In genomic region chr4:28176771-28177170, GRCm38 (mm10) we compare ENCODE assay signal across 9 mouse cellular contexts.
A peak's percentile ranks its signal among the peaks of the same experiment; 100 is the strongest.
DNase-seq lines count a peak whose midpoint lies in the region; ATAC-seq and TF ChIP-seq lines count a peak whose summit lies in the region.
"Had no signal": no experiment of that assay in that cellular context is flagged by ENCODE, and none has a peak within 500 bp of the region (broad histone marks: within the 10 kb centered on the region; RNA-seq: fewer than 3 reads in every experiment).

No protein-coding gene starts in this region.

- no peak for TF ChIP-seq EP300 in heart, postnatal 0 days (IDR thresholded peaks at IDR 0.05; ENCODE audit: low read depth)

- H3K27me3 ChIP-seq in heart, postnatal 0 days (ENCODE audit: control insufficient read depth, insufficient read depth, low read length): no peaks in the 10 kb centered on the region
- no peaks in the 10 kb centered on the region for H3K27me3 ChIP-seq in limb, embryonic 13.5 days

- TF ChIP-seq CTCF in heart, postnatal 0 days (IDR thresholded peaks at IDR 0.05; ENCODE audit: low read depth): no peak

- H3K4me2 ChIP-seq in heart, postnatal 0 days (ENCODE audit: low read depth, low read length): no peak overlapping the region
- no peak overlapping the region for H3K4me2 ChIP-seq in limb, embryonic 13.5 days (replicated peaks)

- H3K4me3 ChIP-seq in heart, postnatal 0 days (ENCODE audit: low read depth, low read length): no peak overlapping the region
- H3K4me3 ChIP-seq in limb, embryonic 13.5 days: no peak overlapping the region
- H3K4me3 ChIP-seq: myocyte had no signal

- DNase-seq in cerebellum, postnatal 36 days: no peak
- DNase-seq in A20 (ENCODE audit: low read depth, low spot score): peak; percentile 75
- peak; percentile 78 for DNase-seq in embryo, embryonic 11 days
- peak; percentile 60 for DNase-seq in heart, postnatal 0 days (ENCODE audit: low spot score)
- DNase-seq in naive thymus-derived CD4-positive, alpha-beta T cell, adult 2 months (ENCODE audit: low read depth): peak; percentile 81
- DNase-seq in right cerebral cortex, postnatal 25 days: no peak

- 64% methylated on average over 3 of the region's 3 CpGs for WGBS in heart, postnatal 0 days
- 67% methylated on average over 3 of the region's 3 CpGs for WGBS in limb, embryonic 13.5 days

- H3K9ac ChIP-seq in heart, postnatal 0 days (replicated peaks; ENCODE audit: low read depth, low read length): no peak overlapping the region
- no peak overlapping the region for H3K9ac ChIP-seq in limb, embryonic 13.5 days

- no peaks in the 10 kb centered on the region for H3K9me3 ChIP-seq in heart, postnatal 0 days (replicated peaks; ENCODE audit: control insufficient read depth, low read length)
- H3K9me3 ChIP-seq in limb, embryonic 13.5 days: no peaks in the 10 kb centered on the region

- no peaks in the 10 kb centered on the region for H3K36me3 ChIP-seq in heart, postnatal 0 days (replicated peaks; ENCODE audit: control insufficient read depth, insufficient read depth, low read length)
- no peaks in the 10 kb centered on the region for H3K36me3 ChIP-seq in limb, embryonic 13.5 days

- no peak overlapping the region for H3K27ac ChIP-seq in heart, postnatal 0 days (ENCODE audit: low read depth)
- H3K27ac ChIP-seq in limb, embryonic 13.5 days: no peak overlapping the region

- ATAC-seq in cerebellum, adult (ENCODE audit: insufficient number of reproducible peaks, low FRiP score, low TSS enrichment): peak; percentile 100
- ATAC-seq in heart, postnatal 0 days (ENCODE audit: insufficient read depth, low read depth): peak; percentile 94
- peak; percentile 99 for ATAC-seq in limb, embryonic 13.5 days (ENCODE audit: low FRiP score, low read depth)

- H3K4me1 ChIP-seq in heart, postnatal 0 days (ENCODE audit: control insufficient read depth, insufficient read depth): no peaks in the 10 kb centered on the region
- H3K4me1 ChIP-seq in limb, embryonic 13.5 days: no peaks in the 10 kb centered on the region

Comparison
In these comparisons a context has a peak if more than half of its experiments do, and no peak if none do; other contexts are left out.
1. DNase-seq: peak in A20 (single experiment), embryo, embryonic 11 days (single experiment), heart, postnatal 0 days (single experiment) and naive thymus-derived CD4-positive, alpha-beta T cell, adult 2 months (single experiment); none in cerebellum, postnatal 36 days (0 of 2) and right cerebral cortex, postnatal 25 days (single experiment).
2. Peak in every context shown above with its lines, with median percentiles within 50 percentile points of each other: ATAC-seq.